Mouse (Mus musculus): ENCODE measurements around the gene Mmaa.
A peak's percentile ranks its signal among the peaks of the same experiment; 100 is the strongest.

The Mmaa gene

DNA sequence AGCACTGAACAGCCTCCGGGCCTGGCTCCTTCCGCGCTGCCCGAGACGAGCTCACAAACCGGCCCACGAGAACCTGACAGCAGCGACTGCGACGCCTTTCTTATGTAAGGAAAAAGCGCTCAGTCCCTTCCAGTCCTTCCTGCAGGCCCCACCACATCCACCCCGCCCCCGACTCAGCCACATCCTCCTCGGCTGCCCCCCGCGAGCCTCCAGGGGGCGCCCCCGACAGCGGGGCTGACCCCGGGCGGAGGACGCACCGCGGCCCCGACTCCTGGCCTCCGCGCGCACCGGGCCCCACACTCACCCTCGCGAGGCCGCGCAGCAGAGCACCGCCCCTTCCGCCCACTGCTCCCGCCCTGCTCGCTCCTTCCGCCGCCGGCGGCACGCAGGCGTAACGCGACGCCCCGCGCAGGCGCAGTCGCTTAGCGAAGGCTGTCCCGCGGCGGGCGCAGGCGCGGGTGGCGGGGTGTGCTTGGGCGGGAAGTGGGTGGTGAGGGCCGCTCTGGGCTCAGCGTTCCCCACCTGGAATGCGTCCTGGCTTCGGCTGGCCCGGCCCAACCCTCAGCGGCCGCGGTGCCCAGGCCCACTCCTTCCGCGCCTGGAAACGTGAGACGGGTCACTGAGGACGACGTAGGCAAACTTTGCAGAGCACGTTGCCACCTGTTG lies at the start of gene Mmaa:
Gene Mmaa (minus strand): TSS at position 328 of the 666 bp plus-strand sequence.
- peak; percentile 98 for DNase-seq

DNA sequence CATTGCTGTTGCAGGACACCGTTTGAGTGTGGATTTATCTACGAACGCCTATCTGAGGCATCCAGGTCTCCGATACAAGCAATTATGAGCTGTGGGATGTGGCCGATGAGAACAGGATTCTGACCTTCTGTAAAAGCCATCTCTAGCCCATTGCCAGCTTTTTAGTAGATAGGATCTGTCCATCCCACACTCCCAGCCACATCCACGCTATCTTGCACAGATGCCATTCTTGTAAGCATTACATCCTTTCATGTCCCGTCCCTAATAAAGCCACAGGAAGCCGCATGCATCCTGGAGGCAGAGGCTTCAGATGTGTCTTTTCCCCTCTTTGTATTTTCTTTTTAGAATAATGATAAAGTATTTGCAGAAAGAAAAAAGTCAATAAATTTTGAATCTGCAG lies 46.5 kb upstream of the Mmaa start:
- no peak for DNase-seq

- DNase-seq: peak; percentile 55
Measured at GRCm38 (mm10) chr8:79339555-79339954, 44.8 kb upstream of the Mmaa start.

GRCm38 (mm10) chr8:79338619-79339018 lies 43.9 kb upstream of the Mmaa start:
- no peak for DNase-seq

DNA sequence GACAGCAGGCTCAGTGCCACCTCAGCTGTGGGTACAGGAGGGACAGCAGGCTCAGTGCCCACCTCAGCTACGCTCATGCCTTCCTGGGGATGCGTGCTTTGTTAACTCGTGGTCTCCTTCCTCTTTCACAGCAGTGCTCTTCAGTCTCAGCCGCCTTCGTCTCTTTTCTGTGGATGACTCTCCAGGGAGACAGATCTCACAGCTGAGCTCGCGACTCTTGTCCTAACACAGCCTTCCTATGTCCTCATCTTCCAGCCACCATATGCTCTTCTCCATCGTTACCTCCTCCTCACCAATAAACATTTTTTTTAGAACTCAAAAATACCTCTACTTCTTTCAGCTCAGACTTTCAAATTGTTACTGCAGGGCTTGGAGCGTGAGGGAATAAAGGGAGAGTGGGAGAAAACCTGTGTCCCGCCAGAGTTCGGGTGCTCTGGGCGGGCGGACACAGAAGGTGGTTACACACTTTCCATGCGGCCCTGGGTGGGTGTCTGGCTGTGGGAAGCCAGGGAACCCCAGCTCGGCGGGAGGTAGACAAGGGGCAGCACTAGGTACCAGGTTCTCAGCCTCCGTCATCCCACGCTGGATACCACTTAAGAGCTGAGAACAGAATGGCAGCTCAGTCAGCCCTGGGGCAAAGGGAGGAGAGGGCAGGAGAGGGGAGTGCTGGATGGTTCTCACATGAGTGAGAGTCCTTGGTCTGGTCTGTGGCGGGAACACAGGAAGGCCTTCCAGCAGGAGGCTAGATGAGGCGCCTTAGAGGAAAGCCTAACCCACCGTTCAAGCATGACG lies 37.6 kb upstream of the Mmaa start:
- DNase-seq: no peak

- DNase-seq: no peak
Measured at GRCm38 (mm10) chr8:79331571-79331970, 36.8 kb upstream of the Mmaa start.

DNA sequence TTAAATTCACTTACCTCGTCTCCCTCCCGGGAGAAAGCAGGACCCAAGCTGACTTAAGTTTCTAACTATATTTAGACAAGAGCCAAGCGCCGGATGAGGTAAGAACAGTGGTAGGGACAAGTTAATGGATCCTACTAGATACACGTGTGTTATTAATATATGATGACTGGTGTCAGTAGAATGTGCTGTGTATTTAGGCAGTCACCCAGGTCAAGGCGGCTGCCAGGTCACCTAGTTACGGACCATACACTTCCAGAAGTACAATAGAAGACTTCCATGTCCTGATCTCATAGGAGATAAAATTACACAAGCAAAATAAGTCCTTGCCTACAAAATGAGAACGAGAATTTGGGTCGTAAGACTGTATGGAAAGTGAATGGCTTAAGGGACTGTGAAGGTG lies 36.3 kb upstream of the Mmaa start:
- no peak for DNase-seq

GRCm38 (mm10) chr8:79329735-79330134 lies 35.0 kb upstream of the Mmaa start:
- no peak for DNase-seq

DNA sequence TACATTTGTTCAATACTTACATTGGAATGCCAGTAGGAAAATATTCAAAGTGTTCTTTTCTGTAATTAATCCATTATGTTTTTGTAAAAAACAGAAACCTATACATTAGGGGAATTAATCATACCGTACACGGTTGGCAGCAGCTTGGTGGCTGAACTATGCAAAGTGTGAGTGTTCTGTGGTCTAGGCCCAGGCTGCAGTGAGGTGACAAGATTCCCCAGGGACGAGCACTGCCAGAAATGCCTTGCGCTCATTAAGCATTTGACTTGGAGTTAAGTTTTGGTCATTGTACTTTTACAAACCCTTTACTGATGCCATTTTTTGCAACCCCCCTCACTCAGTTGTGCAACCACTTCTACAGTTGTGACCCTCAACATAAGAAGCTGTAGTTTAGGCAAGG lies 34.4 kb upstream of the Mmaa start:
- no peak for DNase-seq

- peak; percentile 50 for DNase-seq
Measured at GRCm38 (mm10) chr8:79325510-79325909, 30.8 kb upstream of the Mmaa start.

GRCm38 (mm10) chr8:79324928-79325327 lies 30.2 kb upstream of the Mmaa start:
- no peak for DNase-seq

GRCm38 (mm10) chr8:79324036-79324435 lies 29.3 kb upstream of the Mmaa start:
- peak; percentile 21 for DNase-seq

DNA sequence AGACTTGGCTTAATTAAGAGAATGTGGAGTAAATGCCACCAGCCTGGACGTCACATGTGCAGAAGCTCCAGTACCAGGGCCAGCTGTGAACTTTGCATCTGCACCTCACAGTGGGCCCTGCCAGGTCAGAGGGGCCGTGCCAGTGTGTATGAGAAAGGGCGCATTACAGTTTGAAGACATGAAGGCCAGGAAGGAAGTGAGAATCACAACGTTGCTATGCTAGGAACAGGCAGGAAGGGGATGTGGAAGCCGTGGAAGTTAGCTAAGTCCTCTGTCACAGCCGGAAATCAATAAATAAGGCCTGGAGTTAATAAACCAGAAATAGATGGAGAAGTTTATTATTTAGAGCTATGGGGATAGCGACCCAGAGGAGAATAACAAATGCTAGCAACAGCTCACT lies 28.4 kb upstream of the Mmaa start:
- peak; percentile 56 for DNase-seq

- no peak for DNase-seq
Measured at GRCm38 (mm10) chr8:79310801-79311200, 16.1 kb upstream of the Mmaa start.

DNA sequence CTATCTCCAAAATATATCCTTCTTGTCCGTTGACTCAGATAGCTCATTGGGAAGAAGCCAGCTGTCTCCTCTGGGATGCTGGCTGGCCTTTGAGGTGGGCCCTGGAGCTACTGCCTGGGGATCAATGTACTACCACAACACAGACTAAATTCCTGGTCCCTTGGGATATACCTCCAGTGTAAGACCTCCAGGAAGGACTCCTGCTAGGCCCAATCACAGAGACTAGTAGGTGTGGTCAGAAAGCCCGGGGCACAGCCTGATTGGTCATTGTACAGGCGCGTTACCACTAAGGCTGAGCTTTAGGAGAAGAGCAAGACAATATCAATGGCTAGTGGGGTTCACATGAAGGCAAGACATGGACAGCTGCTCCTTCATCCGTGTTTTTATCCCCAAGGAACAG lies 11.2 kb upstream of the Mmaa start:
- DNase-seq: no peak

- peak; percentile 26 for DNase-seq
Measured at GRCm38 (mm10) chr8:79301548-79301947, 6.8 kb upstream of the Mmaa start.

- DNase-seq: peak; percentile 38
Measured at GRCm38 (mm10) chr8:79299704-79300103, 5.0 kb upstream of the Mmaa start.

DNA sequence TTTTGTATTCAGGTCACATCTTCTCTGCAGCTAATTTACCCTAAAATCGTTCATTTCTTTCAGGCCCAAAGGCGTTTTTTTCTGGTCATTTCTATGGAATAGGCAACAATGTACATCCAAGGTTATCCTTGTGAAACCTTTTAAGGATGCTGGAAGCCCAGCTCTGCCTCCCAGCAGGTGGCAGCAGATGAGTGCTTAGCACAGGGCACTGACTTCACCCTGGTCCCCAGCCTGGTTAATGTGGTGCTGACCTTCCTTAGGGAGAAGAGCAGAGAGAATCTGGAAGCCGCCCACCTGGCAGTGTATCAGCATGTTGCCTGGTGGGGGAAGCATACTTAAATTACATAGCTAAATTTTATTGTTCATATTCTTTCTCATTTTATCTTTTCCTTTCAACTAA lies 3.0 kb upstream of the Mmaa start:
- DNase-seq: peak; percentile 79

DNA sequence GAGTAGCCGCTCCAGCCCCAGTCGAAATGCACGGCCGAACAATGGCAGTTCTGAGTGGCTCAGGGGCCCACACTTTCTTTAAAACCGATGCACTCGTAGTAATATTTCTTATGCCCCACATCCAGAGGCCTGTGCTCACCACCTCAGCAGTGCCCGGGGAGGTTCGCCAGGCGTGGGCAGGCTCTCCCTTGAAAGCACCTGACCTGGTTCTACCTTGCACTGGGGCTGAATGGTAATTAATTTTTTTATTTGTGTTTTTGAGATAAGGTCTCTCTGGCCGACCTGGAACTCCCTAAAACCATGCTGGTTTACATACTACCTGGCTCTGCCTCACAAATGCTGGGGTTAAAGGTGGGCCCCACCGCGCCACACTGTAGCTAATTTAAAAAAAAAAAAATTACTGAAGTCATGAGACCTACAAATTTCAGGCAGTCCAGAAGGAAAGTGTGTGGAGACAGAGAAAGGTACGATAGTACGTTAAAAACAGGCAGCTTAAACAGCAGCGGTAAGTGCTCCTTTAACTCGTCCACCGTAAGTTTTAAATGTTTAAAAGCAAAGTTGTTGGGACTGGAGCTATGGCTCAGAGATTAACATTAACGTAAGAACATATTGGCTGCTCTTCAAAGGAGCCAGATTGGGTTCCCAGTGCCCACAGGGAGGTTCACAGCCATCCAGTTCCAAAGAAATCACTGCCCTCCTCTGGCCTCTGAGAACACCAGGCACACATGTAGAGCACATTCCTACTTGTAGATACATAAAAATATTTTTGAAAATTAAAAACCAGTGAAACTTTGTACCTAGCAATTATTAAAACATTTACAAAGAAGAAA lies 754 bp upstream of the Mmaa start:
- DNase-seq: peak; percentile 20

DNA sequence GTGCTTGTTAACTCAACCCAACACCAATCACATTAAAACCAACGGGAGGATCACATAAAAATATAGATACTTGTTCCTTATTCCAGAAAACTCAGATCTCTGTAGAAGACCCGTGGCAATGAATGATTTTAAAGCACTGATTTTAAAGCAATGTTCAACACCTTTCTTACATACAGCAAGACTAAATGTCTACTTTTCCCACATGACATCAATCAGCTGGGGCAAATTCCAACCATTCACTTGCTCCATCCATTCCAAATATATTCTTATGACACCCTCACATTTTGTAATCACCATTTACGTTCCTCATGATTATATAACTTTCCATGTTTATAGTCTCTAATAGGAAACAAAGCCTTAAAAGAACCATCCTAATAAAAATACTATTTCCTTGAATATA lies 896 bp downstream of the Mmaa start:
- DNase-seq: no peak

DNA sequence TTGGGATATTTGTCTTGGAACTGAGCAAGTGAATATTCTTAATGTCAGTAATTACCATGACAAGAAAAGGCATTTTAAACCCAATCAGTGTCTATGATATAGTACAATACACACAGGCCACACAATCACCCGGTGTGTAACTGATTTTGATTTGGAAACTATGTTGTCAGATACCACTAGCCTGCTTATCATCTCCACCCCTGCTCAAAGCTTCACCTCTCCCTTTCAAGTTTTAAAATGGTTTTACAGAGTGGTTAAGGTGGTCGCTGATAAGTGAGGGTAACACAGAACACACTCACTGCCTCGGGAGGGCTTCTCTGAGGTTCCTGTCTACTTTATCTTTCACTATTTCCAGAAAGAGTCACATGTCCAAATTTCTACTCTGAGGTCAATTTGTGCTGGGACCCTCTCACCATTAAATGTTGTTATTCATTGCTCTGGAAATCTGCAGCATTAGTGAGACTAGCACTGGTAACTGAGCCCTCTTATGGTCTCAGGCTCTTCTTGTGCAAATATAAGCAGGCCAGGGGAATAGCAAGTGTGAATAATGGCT lies 1.9 kb downstream of the Mmaa start:
- no peak for DNase-seq

DNA sequence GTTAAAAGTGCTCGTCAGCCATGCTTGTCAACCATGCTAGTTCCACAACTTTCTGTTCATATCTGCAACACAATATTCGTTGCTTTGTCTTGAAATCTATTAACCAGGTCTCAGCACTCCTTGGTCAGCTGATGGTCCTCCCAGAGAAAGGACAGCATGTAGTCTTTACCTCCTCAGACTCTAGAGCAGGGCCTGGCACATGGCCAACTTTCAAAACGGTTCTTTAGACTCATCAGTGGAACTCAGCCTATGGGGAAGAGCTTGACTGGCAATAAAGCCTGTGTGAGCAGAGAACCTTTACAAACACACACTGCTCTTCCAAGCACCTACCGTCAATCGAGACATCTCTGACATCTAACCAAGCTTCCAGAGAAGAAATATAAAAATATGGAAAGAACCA lies 5.1 kb downstream of the Mmaa start:
- DNase-seq: no peak

DNA sequence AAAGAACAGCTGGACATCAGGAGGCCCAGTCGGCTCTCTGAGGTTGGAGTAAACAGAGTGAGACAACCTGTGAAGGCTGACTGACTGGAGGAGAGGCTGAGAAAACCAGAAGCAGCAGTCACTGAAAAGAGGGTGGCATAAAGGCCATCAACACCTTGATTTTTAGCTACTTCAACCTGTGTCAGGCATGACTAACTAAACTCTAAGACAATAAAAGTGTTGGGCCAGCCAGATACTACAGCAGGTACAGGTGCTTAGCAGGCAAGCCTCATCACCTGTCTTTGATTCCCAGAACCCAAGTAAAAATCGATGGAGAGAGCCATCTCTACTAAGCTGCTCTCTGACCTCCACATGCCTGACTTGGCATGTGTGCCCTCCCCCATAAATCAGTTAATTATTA lies 6.1 kb downstream of the Mmaa start:
- no peak for DNase-seq

Measured in kidney, adult 9 months (tissue).